Mouse (Mus musculus) T-helper 2 cell (primary cell): ENCODE data around the gene Hist1h3d.

Experiments
- in situ Hi-C: fragments of 300-600 bp; cut with MboI, MseI; formaldehyde crosslinking; loops from one replicate; pipeline ENCODE4 v1.15.1; 2025; ENCODE audit warnings: high pct_unique_total_duplicates

Hist1h3d gene

GRCm38 (mm10) chr13:23562699-23563462 lies 12.7 kb upstream of the Hist1h3d start:
- in situ Hi-C loops: no loop called here

GRCm38 (mm10) chr13:23564482-23564881 lies 11.1 kb upstream of the Hist1h3d start:
- in situ Hi-C loops: no loop called here

GRCm38 (mm10) chr13:23570261-23571021 lies 5.1 kb upstream of the Hist1h3d start:
- in situ Hi-C loops: loop anchor here (10.0 kb wide), 1 partner anchor 1856 kb away; the partner anchor contains the start of genes Hist1h2ai, Hist1h2bl and Hist1h3h

- in situ Hi-C loops: loop anchor here (10.0 kb wide), 1 partner anchor 1856 kb away; the partner anchor contains the start of genes Hist1h2ai, Hist1h2bl and Hist1h3h
Measured at GRCm38 (mm10) chr13:23571022-23571503, 4.5 kb upstream of the Hist1h3d start, which contains the start of the genes Hist1h2ae and Hist1h2bg. Hist1h2ae (minus strand) TSS chr13:23571220. Hist1h2bg (plus strand) TSS chr13:23571396.

- in situ Hi-C loops: loop anchor here (10.0 kb wide), 1 partner anchor 1857 kb away; the partner anchor contains the start of genes Hist1h2ai, Hist1h2bl and Hist1h3h
Measured at GRCm38 (mm10) chr13:23571504-23572217, 3.9 kb upstream of the Hist1h3d start.

- in situ Hi-C loops: loop anchor here (10.0 kb wide), 1 partner anchor 1858 kb away; the partner anchor contains the start of genes Hist1h2ai, Hist1h2bl and Hist1h3h
Measured at GRCm38 (mm10) chr13:23572218-23573033, 3.1 kb upstream of the Hist1h3d start.

GRCm38 (mm10) chr13:23573034-23573897 lies 2.3 kb upstream of the Hist1h3d start:
- in situ Hi-C loops: loop anchor here (10.0 kb wide), 1 partner anchor 1858 kb away; the partner anchor contains the start of genes Hist1h2ai, Hist1h2bl and Hist1h3h

GRCm38 (mm10) chr13:23573898-23574524 lies 1.6 kb upstream of the Hist1h3d start, which contains the start of the genes Hist1h2bf and Hist1h2ad:
Hist1h2bf (minus strand) TSS chr13:23574196.
Hist1h2ad (plus strand) TSS chr13:23574381.
- in situ Hi-C loops: loop anchor here (10.0 kb wide), 1 partner anchor 1859 kb away; the partner anchor contains the start of genes Hist1h2ai, Hist1h2bl and Hist1h3h

GRCm38 (mm10) chr13:23574546-23575170 lies 905 bp upstream of the Hist1h3d start:
- in situ Hi-C loops: loop anchor here (10.0 kb wide), 1 partner anchor 1860 kb away; the partner anchor contains the start of genes Hist1h2ai, Hist1h2bl and Hist1h3h

- in situ Hi-C loops: loop anchor here (10.0 kb wide), 1 partner anchor 1861 kb away; the partner anchor contains the start of genes Hist1h2ai, Hist1h2bl and Hist1h3h
Measured at GRCm38 (mm10) chr13:23575864-23576313, 326 bp downstream of the Hist1h3d start.

GRCm38 (mm10) chr13:23576351-23576881 lies 853 bp downstream of the Hist1h3d start:
- in situ Hi-C loops: loop anchor here (10.0 kb wide), 1 partner anchor 1862 kb away; the partner anchor contains the start of genes Hist1h2ai, Hist1h2bl and Hist1h3h

GRCm38 (mm10) chr13:23576906-23577639 lies 1.5 kb downstream of the Hist1h3d start:
- in situ Hi-C loops: loop anchor here (10.0 kb wide), 1 partner anchor 1862 kb away; the partner anchor contains the start of genes Hist1h2ai, Hist1h2bl and Hist1h3h

GRCm38 (mm10) chr13:23577835-23578234 lies 2.3 kb downstream of the Hist1h3d start:
- in situ Hi-C loops: loop anchor here (10.0 kb wide), 1 partner anchor 1863 kb away; the partner anchor contains the start of genes Hist1h2ai, Hist1h2bl and Hist1h3h

GRCm38 (mm10) chr13:23581408-23582218 lies 6.0 kb downstream of the Hist1h3d start, which contains the start of gene Hist1h4d:
Hist1h4d (plus strand) TSS chr13:23581598.
- in situ Hi-C loops: no loop called here
